Mouse (Mus musculus): Measurements from ENCODE around the gene Ceacam15.
"Not testable (repeated sequence)": the region's sequence is repeated elsewhere in the genome, so short reads cannot be mapped to it uniquely, and the experiment has no call there.

The Ceacam15 gene

DNA sequence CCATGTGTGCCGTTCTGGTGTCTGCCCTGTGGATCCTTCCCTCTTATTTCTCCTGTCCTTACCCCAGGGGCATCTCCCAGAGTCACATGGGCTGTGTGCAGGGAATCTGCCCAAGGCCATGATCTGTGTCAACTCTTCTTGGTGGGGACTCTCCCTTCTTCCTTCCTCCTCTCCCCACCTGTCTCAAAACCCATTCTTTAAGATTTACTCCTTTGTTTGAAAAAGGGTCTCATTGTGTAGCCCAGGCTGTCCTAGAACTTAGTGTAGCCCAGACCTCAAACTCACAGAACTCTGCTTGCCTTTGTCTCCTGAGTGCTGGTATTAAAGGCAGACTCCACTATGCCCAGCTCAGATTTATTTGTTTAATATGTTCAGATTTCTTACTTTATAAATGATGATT is at the start of gene Ceacam15:
TSS of gene Ceacam15 (minus strand) at position 101 of the 400 bp plus-strand sequence.
- no peak for DNase-seq (ENCODE audit: low spot score in 2 of 2)

DNA sequence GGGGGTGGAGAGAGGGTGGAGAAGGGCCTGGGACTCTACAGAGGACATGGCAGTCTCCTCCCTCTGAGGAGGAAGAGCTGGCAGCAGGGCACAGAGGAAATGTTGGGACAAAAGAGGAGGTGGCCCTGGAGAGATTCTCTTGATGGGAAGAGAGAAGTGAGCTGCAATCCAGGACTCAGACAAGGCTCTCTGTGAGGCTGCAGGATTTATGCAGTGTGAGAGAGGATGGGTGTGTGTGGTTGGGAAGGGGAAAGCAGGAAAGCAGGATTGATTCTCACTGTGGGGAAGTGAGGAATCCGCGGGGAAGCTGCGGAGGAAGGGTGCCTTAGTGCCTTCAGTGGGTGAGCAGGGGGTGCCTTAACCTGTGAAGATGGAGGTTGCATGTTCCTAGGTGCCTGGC is 47.0 kb upstream of the Ceacam15 start:
- not testable (repeated sequence) for DNase-seq (ENCODE audit: low spot score in 2 of 2)

DNA sequence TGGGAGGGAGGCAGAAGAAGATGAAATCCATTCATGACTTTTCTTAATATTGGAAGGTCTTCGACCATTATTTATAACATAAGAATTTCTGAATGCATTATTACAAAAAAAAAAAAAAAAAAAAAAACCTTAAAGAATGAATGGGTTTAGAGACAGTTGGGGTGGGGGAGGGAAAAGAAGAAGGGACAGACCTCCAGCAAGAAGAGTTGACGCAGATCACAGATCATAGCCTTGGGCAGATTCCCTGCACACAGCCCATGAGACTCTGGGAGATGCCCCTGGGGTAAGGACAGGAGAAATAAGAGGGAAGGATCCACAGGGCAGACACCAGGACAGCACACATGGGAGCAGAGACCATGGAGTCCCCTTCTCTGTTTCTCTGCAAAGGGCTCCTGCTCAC is 46.1 kb upstream of the Ceacam15 start, which contains the start of gene Ceacam9:
TSS of gene Ceacam9 (plus strand) at position 301 of the 400 bp plus-strand sequence.
- no peak for DNase-seq (ENCODE audit: low spot score in 2 of 2)

DNA sequence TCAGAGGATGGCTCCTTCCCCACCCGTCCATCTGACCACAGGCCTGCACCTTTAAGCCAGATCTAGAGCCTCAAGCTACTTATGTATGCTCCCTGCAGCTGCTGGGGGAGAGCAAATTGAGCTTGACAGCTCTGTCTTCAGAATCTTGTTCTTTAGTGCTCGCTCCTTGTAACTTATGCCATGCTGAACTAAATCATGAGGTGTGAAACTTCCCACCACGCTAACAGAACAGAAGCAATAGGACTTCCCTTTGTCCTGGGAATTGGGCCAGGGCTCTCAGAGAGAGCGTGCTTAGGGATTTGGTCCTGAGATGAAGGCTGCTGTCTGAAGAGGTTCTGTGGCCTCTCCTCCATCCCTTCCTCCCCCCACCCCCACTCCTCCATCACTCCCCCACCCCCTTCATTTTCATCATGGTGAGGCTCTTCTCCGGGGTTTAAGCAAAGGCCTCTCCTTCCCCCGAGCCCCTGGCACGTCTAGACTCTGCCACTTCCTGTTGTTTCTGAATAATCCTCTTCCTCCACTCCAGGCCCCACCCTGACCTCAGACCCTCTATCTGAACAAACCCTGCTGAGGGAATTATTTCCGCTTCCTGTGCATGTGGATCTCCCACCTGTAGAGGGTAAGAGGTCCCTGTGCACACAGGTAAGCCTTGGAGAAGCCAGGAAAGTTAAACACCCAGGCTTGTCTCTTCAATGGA is 41.1 kb upstream of the Ceacam15 start:
- not testable (repeated sequence) for DNase-seq (ENCODE audit: low spot score in 2 of 2)

DNA sequence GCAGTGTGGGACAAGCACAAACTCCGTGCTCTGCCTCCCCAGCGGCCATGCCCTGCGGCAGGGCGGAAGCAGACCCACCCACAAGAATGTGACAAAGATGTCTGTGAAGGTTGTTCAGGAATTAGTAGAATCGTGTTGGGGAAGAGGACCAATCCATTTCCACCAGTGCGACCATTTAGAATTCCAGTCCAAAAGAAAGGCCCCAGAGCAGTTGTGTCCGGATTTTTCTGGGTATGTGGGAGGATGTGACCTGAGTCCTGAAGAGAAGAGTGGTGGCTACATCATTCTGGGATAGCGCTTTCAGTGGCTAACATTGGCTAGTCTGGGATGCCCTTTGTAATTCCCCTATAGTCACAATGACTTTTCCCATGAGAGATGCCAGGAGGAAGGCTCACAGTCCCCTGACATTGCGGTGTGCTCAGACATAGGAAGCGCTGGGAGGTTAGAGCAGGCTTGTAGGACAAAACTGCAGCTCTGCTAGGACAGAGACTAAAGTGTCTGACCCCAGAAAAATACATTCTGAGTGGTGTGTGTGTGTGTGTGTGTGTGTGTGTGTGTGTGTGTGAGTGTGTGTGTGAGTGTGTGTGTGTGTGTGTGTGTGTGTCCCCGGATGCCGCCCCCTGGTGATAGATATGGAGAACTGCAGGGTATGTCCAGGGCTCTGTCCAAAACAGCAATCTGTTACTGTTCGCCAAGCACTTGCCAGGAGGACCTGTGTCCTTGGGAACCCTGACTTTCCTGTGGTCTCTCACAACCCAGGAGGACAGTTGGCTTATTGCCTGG is 37.3 kb upstream of the Ceacam15 start:
- no peak for DNase-seq (ENCODE audit: low spot score in 2 of 2)

DNA sequence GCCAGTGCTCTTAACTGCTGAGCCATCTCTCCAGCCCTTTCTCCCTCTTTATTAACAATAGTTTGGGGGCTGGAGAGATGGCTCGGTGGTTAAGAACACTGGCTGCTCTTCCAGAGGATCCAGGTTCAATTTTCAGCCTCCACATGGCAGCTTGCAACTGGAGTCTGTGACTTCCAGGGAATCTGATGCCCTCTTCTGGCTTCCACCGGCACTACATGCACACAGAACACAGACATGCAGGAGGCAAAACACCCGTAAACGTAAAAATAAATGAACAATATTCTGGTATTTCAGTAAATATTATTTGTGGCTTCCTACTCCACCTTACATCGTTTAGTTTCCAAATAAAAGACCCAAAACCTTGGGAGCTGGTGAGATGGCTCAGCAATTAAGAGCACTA is 35.1 kb upstream of the Ceacam15 start:
- DNase-seq (ENCODE audit: low spot score in 2 of 2), result no peak

DNA sequence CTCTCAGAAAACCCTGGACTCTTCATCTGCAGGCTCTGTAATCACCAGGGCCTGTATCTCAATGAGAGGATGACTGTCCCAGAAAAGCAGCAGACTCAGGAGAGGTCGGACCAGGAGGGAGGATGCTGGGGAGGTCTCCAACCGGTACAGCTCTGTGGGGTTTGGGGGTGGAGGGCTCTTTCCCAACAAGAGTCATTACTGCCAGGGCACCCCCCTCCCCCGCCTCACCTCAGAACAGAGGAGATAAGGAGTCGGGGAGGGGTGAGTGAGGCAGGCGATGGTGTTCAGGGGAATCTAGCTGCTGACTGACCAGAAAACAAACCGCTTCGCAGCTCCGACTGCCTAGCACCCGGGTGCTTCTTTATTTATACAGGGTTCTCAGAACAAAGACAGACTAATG is 32.7 kb upstream of the Ceacam15 start:
- DNase-seq (ENCODE audit: low spot score in 2 of 2), result no peak

DNA sequence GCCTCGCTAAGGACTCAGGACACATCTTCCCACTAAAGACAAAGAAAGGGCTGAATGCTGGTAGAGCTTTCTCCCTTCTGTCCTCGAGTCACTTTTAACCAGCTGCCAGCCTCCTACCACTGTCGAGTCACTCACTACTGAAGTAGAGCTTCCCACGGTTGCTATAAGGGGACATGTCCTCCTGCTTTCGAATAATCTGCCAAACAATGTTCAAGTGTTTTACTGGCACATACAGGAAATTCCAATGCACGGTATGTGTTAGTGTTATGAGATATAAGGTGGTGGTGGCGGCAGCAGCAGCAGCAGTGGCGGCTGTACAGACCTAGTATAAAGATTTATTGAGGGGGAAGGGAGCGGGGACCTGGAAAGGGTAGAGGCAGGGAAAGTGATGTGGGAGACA is 30.9 kb upstream of the Ceacam15 start:
- DNase-seq (ENCODE audit: low spot score in 2 of 2), result no peak

DNA sequence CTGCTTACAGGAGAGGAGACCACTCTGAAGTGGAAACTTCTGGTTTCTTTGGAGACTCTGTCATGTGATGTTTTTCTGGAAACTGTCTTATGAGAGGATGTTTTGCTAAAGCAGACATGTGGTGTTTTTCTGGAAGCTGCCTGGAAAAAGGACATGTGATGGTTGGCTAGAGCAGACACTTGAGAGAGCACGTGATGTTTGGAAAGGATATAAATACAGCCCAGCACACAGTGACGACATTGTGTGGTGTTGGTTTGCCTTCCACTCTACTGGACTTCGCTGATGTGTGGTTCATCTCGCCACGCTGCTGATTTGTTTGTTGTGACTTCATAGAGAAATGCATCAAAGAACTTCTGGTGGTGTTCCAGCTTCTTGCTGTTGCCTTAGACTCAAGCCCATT is 25.1 kb upstream of the Ceacam15 start:
- no peak for DNase-seq (ENCODE audit: low spot score in 2 of 2)

DNA sequence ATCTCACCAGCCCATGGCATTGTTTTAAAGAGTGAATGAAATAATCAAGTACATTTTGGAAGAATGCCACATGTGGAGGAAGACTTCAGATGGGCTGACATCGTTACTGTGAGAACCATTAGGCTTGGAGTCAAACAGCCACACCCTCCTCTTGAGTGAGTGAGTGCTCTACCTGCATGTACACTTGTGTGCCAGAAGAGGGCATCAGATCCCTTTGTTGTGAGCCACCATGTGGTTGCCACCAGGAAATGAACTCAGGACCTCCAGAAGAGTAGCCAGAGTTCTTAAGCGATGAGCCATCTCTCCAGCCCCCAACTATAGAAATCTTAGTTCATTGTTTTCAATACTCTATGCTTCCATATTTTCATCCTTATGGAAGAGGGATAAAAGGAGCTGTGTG is 23.5 kb upstream of the Ceacam15 start:
- no peak for DNase-seq (ENCODE audit: low spot score in 2 of 2)

DNA sequence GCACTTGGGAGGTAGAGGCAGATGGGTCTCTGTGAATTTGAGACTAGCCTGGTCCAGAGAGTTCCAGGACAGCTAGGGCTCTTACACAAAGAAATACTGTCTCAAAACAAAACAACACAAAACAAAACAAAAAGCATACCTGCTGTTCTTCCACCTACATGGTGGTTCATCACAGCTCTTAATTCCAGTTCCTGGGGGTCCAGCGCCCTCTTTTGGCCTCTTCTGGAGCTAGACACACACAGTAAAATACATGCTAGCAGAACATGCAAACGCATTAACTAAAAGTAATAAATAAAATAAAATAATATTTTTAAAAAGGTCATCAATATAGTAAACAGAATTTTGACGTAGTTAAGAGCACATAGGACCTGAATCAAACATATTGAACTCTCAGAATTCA is 19.5 kb upstream of the Ceacam15 start:
- peak in 1 of 2 experiments; percentile 19 for DNase-seq (ENCODE audit: low spot score in 2 of 2)

DNA sequence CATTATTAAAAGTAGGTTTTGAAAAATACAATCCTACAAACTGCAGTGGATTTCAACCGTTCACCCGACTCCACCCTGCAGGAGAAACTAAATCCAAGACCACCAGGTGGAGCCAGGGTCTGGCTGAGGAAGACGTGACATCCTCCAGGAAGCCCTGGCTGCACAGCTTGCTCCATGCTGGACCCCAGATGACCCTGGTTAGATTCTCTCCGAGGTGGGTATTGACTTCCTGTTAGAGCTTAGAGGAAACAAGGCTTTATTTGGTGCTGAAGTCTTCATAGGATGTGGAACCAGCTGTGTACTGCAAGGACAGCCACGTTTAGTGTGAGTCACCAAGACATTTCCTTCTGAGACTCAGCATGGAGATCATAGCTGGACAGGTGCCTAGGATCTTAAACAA is 13.7 kb upstream of the Ceacam15 start:
- no peak for DNase-seq (ENCODE audit: low spot score in 2 of 2)

DNA sequence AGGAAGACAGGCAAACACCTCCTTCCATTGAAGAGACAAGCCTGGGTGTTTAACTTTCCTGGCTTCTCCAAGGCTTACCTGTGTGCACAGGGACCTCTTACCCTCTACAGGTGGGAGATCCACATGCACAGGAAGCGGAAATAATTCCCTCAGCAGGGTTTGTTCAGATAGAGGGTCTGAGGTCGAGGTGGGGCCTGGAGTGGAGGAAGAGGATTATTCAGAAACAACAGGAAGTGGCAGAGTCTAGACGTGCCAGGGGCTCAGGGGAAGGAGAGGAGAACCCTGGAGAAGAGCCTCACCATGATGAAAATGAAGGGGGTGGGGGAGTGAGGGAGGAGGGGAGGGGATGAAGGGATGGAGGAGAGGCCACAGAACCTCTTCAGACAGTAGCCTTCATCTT is 4.7 kb upstream of the Ceacam15 start:
- DNase-seq (ENCODE audit: low spot score in 2 of 2), result not testable (repeated sequence)

DNA sequence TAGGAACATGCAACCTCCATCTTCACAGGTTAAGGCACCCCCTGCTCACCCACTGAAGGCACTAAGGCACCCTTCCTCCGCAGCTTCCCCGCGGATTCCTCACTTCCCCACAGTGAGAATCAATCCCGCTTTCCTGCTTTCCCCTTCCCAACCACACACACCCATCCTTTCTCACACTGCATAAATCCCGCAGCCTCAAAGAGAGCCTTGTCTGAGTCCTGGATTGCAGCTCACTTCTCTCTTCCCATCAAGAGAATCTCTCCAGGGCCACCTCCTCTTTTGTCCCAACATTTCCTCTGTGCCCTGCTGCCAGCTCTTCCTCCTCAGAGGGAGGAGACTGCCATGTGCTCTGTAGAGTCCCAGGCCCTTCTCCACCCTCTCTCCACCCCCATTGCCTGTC is 806 bp downstream of the Ceacam15 start:
- DNase-seq (ENCODE audit: low spot score in 2 of 2), result not testable (repeated sequence)

DNA sequence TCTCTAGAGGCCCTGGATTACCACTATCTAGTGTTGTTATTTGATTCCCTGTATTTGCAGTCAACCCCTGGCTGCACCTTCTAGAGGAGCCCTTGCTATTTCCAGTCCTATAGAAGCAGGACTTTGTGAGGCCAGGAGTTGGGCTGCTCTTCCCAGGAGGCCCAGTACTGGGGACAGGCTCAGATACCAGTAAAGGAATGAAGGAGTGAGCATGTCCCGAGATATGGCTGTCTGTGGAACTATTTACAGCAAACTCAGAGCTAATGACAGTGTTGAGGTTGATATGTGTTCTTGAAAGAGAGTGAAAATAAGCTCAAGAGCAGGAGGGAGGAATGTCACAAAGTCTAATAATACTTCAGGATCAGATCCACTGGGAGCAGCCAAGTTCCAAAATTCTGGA is 1.7 kb downstream of the Ceacam15 start:
- DNase-seq (ENCODE audit: low spot score in 2 of 2), result no peak

DNA sequence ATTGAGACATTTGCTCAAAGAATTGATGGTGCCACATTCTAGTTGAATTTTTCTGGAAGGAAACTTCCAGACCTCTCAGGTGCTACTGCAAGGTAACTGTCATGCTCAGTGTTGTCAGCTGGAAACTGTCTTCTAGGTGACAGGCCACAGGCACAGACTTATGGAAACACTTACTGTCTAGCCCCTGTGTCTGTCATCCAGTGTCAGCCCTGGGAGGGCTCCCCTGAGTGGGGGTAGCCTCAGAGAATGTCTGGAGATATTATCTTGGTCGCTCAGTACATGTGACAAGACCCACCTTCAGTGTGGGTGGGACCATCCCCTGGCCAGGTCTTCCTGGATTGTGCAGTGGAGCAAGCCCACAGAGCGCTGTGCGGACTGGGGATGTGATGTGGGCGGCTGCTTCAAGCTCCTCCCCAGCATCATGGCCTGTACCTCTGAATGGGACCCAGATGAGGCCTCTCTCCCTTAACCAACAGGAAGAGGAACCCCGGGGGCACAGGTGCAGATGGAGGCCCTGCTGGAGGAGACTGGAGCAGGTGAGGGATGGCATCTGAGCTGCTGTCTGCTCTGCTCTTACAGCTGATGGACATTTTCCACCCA is 7.1 kb downstream of the Ceacam15 start:
- DNase-seq (ENCODE audit: low spot score in 2 of 2), result not testable (repeated sequence)

DNA sequence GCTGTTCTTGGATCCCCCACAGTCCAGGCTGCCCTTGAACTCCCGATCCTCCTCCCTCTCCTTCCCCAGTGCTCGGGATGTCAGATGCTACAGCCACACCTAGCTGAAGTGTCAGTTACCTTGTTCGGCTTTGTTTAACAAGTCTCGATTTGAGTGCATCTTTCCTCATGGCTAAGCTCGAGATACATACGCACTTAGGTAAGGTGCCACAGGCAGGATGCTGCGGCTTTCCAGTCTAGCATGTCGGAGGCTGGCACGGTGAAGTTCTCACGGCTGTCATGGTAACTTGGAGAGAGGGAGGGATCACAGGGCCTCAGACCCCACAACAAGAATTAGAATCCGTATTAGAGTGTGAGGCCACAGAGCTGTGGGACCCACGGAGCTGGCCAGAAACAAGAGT is 31.2 kb downstream of the Ceacam15 start:
- DNase-seq (ENCODE audit: low spot score in 2 of 2), result no peak

DNA sequence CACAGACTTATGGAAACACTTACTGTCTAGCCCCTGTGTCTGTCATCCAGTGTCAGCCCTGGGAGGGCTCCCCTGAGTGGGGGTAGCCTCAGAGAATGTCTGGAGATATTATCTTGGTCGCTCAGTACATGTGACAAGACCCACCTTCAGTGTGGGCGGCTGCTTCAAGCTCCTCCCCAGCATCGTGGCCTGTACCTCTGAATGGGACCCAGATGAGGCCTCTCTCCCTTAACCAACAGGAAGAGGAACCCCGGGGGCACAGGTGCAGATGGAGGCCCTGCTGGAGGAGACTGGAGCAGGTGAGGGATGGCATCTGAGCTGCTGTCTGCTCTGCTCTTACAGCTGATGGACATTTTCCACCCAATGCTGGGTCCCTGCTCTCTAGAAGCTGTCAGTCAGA is 32.4 kb downstream of the Ceacam15 start:
- DNase-seq (ENCODE audit: low spot score in 2 of 2), result not testable (repeated sequence)

DNA sequence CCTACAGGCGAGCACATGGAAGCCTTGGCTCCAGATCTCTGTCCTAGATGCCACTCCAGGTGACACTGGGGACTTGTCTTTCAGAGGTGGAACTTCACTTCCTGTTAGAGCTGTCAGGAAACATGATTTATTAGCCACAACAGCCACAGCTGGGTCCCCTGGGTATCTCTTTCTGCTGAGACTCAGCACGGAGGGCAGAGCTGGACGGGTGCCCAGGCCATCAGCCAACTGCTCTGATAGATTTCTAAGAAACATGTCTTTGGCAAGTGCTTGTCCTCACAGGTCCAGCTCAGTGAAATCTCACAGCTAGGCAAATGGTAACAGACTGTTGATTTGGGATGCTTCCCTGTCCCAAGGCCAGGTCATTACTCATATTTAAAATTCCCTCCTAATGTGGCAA is 36.5 kb downstream of the Ceacam15 start:
- DNase-seq (ENCODE audit: low spot score in 2 of 2), result peak in 1 of 2 experiments; percentile 76

DNA sequence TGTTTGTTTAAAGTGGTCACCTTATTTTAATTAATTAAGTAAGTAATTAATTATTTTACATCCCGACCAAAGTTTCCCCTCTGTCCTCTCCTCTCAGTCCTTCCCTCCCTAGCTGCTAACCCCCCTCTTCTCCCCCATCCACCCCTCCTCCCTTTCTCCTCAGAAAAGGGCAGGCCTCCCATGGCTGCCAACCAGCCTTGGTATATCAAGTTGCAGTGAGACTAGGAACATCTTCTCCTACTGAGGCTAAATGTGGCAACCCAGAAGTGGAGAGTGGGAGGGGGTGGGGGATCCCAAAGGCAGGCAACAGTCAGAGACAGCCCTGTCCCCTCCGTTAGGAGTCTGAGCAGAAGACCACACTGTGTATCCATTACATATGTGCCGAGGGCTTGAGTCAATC is 40.4 kb downstream of the Ceacam15 start:
- DNase-seq (ENCODE audit: low spot score in 2 of 2), result no peak

DNA sequence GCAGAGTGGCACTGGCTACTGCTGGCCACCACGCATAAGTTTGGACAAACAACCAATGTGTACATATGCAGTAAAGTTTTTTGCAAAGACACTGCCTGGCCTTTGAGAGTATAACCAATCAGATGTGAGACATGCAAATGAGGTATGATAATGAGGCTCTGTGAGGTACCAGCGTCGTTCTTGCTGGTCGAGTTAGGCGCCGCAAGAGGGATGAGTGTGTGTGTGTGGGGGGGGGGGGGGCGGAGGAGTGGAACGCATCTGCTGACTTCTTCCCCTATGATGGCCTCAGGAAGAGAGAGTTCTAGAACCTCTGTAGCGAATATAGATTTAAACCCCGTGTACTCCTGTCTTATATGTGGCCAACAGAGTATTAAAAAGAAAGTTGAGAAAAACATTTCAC is 41.6 kb downstream of the Ceacam15 start:
- not testable (repeated sequence) for DNase-seq (ENCODE audit: low spot score in 2 of 2)

DNA sequence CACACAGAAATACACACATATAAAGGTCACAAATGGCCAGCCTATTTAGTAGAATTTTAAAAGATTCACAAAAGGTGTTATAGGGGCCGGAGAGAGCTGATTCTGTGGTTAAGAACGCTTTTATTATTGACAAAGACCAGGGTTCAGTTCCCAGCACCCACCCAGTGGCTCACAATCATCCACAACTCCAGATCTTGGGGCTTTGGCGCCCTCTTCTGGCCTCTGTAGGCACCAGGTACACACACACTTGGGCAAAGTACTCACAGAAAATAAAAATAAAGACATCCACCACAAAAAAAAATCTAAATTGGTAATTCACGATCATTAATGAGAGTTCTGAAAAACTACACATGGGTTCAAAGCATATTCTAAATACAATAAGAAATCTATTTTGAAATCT is 43.6 kb downstream of the Ceacam15 start:
- DNase-seq (ENCODE audit: low spot score in 2 of 2), result no peak

DNA sequence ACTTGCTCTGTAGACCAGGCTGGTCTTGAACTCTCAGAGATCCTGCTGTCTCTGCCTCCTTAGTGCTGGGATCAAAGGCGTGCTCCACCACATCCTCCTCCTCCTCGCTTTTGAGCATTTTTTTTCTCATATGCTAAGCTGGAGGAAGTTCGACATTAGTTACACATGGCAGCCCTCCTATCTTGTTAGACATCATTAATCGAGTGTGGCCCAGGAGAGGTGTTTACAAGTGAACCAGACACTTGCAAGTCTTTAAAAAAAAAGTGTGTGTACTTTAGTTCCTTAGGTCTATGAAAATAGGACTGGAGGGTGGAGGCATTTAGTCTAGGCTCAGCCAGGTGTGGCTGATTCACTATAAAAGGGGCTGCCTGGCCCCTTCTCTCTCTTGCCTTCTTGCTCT is 44.5 kb downstream of the Ceacam15 start:
- DNase-seq (ENCODE audit: low spot score in 2 of 2), result no peak
